Mouse (Mus musculus) lung, postnatal 0 days (tissue): Measurements from ENCODE around the gene Taf15. TPM values are rescaled to one million over a fixed set of nuclear protein-coding genes. Genes with fewer than 3 reads are reported as not detected.

Experiments used
- ATAC-seq: fragments of 200-750 bp; cut with Nextera tagmentation; 2 replicates; pipeline ENCODE4 v1.8.0; 2017; ENCODE audit warnings: moderate library complexity
- DNase-seq: peaks from one replicate; pipeline ENCODE4 v3.0.0-alpha.2; 2016; ENCODE audit warnings: low spot score
- H3K27ac ChIP-seq: fragments of 300-500 bp; sonication (generic); 2 replicates; pipeline ENCODE4 v1.5.1; 2014; ENCODE audit warnings: antibody characterized with exemption, mild to moderate bottlenecking, low read length, mixed read lengths
- H3K27me3 ChIP-seq: fragments of 300-500 bp; sonication (generic); replicated peaks from 2 replicates; pipeline ENCODE4 v1.6.1; 2014; ENCODE audit warnings: low read length, mixed read lengths; ENCODE audit not compliant: insufficient read depth
- H3K36me3 ChIP-seq: fragments of 300-500 bp; sonication (generic); 2 replicates; pipeline ENCODE4 v1.6.1; 2014; ENCODE audit warnings: low read length, mixed read lengths; ENCODE audit not compliant: insufficient read depth
- H3K4me1 ChIP-seq: fragments of 300-500 bp; sonication (generic); 2 replicates; pipeline ENCODE4 v1.6.1; 2014; ENCODE audit warnings: antibody characterized with exemption, low read depth, low read length, mixed read lengths; ENCODE audit not compliant: insufficient read depth
- H3K4me2 ChIP-seq: fragments of 300-500 bp; sonication (generic); replicated peaks from 2 replicates; pipeline ENCODE4 v1.6.1; 2014; ENCODE audit warnings: low read depth, mild to moderate bottlenecking, low read length, moderate library complexity, mixed read lengths
- H3K4me3 ChIP-seq: fragments of 300-500 bp; sonication (generic); 2 replicates; pipeline ENCODE4 v1.5.1; 2014; ENCODE audit warnings: low read depth, low read length
- H3K9ac ChIP-seq: fragments of 300-500 bp; sonication (generic); replicated peaks from 2 replicates; pipeline ENCODE4 v1.6.1; 2014; ENCODE audit warnings: low read depth, mild to moderate bottlenecking
- H3K9me3 ChIP-seq: fragments of 300-500 bp; sonication (generic); 2 replicates; pipeline ENCODE4 v1.6.1; 2016; ENCODE audit warnings: low read length, mixed read lengths
- CTCF ChIP-seq: IDR thresholded peaks from 2 replicates; pipeline ENCODE4 v1.5.1; 2016; ENCODE audit warnings: antibody characterized with exemption, mild to moderate bottlenecking
- EP300 ChIP-seq: IDR thresholded peaks from 2 replicates; pipeline ENCODE4 v1.6.1; 2016; ENCODE audit warnings: antibody characterized with exemption, mild to moderate bottlenecking, control low read depth
- WGBS: fragments of 180-500 bp; shearing (Covaris S2); extraction: QIAGEN DNeasy Blood & Tissue Kit; methylation state at CpG from one replicate; pipeline ENCODE4 v1.1.7; 2014; 5-methylcytosine and 5-hydroxymethylcytosine counted together
- polyA plus RNA-seq: library from polyadenylated mRNA; unstranded; fragments of >200 nt; fragmentation: Nextera tagmentation; extraction: Ambion mirVana; gene quantifications from 2 replicates; pipeline ENCODE4 v1.2.1, GENCODE M21; 2015

Taf15 gene
- 3.2 and 4.4 TPM in 2 replicates for polyA plus RNA-seq

DNA sequence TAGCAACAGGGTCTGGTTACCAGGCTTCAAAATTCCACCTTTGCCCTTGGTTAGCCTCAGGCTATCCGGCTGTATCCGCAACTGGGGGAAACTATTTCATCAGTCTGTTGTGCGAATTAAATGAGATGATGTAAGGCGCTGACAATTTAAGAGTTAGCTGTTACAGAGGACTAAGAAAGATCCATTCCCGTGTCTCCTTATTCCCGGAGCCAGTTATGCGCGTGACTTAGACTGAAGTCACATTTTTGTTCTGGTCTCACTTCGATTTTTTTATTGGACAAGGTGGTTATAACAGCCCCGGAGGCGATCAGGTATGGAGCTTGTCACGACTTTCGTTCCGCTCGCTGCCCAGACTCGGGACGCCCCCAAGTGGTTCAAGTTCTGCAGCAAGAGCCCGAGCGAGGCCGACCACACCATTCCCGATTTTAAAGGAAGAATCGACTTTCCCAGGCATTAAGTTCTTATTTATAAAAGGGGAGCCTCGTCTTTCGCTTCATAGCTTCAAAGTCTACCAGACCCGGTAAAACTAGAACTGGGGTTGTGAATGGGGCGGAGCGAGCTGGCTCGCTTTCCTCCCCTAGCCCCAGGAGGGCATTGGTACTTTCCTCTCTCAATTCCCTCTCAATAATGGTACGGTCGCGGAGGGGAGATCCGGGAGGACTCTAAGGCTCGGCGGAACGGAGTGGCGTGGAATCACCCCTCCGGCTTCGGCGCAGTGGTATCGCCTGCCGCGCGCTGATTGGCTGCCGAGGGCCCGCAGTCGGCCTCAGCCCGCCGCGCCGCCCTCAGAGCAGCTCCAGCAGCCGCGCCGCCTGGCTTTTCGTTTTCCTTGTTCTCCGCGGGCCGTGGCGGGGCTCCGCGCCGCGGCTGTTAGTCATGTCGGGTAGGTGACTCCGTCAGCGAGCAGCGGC, at the start of gene Taf15:
Gene Taf15, plus strand, starts transcription at position 763 of the 911 bp plus-strand sequence.
- ATAC-seq: peak; percentile 99
- H3K9ac ChIP-seq: peak within 1 kb of the TSS; percentile 76
- peaks cover 9% of the 10 kb centered on the region; the same call in 1 of the 2 replicates for H3K4me1 ChIP-seq
- H3K27me3 ChIP-seq: no peaks in the 10 kb centered on the region
- H3K4me2 ChIP-seq: peak within 1 kb of the TSS; percentile 91
- TF ChIP-seq CTCF (peak; percentile 80), EP300 (peak; percentile 24; the same call in 1 of the 2 replicates)
- H3K36me3 ChIP-seq: no peaks in the 10 kb centered on the region
- peak within 1 kb of the TSS; percentile 93 for H3K4me3 ChIP-seq
- under 1% methylated on average over 66 of the region's 66 CpGs for WGBS
- H3K27ac ChIP-seq: peak within 1 kb of the TSS; percentile 91
- peak; percentile 99 for DNase-seq
- no peaks in the 10 kb centered on the region for H3K9me3 ChIP-seq

DNA sequence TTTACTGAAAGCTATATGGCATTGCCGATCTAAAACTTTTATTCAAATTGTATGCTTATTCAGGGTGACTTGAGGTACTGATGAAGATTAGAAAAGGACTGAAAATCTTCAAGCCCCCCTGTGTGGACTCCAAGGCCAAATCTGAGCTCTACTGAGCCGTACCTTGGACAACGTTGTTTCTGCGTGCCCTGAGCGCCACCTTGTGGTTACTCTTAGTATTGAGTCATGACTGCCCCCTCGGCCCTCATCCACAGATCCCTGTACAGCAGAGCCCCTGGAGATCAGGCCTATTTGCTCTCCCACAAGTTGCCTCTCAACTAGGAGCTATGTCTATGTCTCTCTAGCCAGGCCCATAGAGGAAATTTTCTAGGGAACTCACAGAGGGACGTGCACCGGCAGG, 48.2 kb upstream of the Taf15 start:
- no peak overlapping the region for H3K9ac ChIP-seq
- ATAC-seq (peak; percentile 50; the same call in 1 of the 2 replicates), DNase-seq (peak; percentile 61)
- H3K9me3 ChIP-seq: no peaks in the 10 kb centered on the region
- H3K4me2 ChIP-seq: no peak overlapping the region
- TF ChIP-seq EP300 (no peak), CTCF (peak; percentile 96)
- H3K4me3 ChIP-seq: no peak overlapping the region
- no peaks in the 10 kb centered on the region for H3K27me3 ChIP-seq
- H3K36me3 ChIP-seq: no peaks in the 10 kb centered on the region
- H3K27ac ChIP-seq: no peak overlapping the region
- H3K4me1 ChIP-seq: no peaks in the 10 kb centered on the region
- WGBS: 6% methylated on average over 8 of the region's 8 CpGs

DNA sequence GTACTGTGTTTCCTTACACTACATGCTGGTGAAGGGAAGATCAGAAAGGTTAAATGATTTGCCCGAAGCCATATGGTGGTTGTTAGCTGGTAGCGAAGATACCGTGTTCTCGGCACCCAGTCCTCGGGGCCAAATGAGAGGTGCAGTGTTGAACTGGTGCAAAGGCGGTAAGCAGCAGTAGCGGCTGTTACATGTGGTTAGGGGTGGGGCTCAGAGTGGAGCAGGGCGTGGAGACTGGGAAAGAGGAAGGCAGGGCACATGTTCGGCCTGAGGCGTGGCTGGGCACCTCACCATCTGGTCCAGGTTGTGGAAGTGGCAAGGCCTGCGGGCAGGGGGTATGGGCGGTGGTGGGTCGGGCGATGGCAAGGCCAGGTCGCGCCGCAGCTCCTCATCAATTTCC, 45.9 kb upstream of the Taf15 start:
- Histone ChIP-seq H3K4me2 (no peak overlapping the region), H3K36me3 (no peaks in the 10 kb centered on the region), H3K27me3 (no peaks in the 10 kb centered on the region), H3K27ac (no peak overlapping the region), H3K9ac (no peak overlapping the region), H3K9me3 (no peaks in the 10 kb centered on the region), H3K4me1 (no peaks in the 10 kb centered on the region), H3K4me3 (no peak overlapping the region)
- ATAC-seq (no peak), DNase-seq (no peak)
- TF ChIP-seq EP300 (no peak), CTCF (no peak)
- 20% methylated on average over 17 of the region's 17 CpGs for WGBS

DNA sequence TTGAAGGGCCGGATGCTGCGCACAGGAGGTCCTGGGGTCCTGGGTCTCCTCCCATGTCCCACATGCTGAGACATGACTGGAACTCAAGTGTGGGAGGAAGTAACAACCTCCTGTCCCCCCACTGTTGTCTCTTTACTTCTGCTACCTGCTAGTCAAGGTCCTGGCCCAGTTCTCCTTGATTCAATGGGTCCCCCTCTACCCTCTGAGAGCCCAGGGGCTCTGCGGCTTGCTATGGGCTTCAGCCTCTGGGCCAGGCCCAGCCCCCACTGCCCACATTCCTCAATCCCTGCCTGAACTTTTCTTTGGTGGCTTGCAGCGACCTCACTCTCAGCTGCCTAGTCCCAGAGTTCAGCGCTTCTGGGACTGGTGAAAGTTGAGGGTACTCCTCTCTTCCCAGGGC, 43.5 kb upstream of the Taf15 start, which contains the start of gene Gas2l2:
Gene Gas2l2, minus strand, starts transcription at position 101 of the 400 bp plus-strand sequence.
- no peaks in the 10 kb centered on the region for H3K4me1 ChIP-seq
- TF ChIP-seq CTCF (no peak), EP300 (no peak)
- 53% methylated on average over 5 of the region's 5 CpGs for WGBS
- no peak for ATAC-seq
- no peak within 1 kb of the TSS for H3K9ac ChIP-seq
- no peaks in the 10 kb centered on the region for H3K27me3 ChIP-seq
- H3K9me3 ChIP-seq: no peaks in the 10 kb centered on the region
- no peak within 1 kb of the TSS for H3K27ac ChIP-seq
- no peak for DNase-seq
- no peak within 1 kb of the TSS for H3K4me3 ChIP-seq
- H3K36me3 ChIP-seq: no peaks in the 10 kb centered on the region
- H3K4me2 ChIP-seq: no peak within 1 kb of the TSS

DNA sequence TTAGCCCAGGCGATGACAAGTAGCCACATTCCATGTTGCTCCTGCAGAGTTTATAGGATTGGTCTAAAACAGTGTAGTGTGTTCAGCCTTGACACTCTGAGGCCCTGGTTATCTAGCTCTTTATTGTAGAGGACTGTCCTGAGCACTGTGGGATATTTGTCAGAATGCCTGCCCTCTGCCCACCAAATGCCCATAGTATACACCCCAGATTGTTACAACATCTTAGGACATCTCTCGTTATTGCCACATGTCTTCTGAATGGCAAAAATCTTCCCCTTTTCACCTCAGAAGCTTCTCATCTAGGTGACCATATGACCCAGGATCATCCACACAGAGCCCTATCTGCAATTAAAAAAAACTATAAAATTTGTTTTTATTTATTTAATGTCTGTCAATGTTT, 40.4 kb upstream of the Taf15 start:
- Histone ChIP-seq H3K27me3 (no peaks in the 10 kb centered on the region), H3K4me2 (no peak overlapping the region), H3K27ac (no peak overlapping the region), H3K9me3 (no peaks in the 10 kb centered on the region), H3K9ac (no peak overlapping the region), H3K36me3 (no peaks in the 10 kb centered on the region), H3K4me3 (no peak overlapping the region), H3K4me1 (no peaks in the 10 kb centered on the region)
- ATAC-seq (no peak), DNase-seq (no peak)
- TF ChIP-seq CTCF (no peak), EP300 (no peak)
- 63% methylated on average over 2 of the region's 2 CpGs for WGBS

DNA sequence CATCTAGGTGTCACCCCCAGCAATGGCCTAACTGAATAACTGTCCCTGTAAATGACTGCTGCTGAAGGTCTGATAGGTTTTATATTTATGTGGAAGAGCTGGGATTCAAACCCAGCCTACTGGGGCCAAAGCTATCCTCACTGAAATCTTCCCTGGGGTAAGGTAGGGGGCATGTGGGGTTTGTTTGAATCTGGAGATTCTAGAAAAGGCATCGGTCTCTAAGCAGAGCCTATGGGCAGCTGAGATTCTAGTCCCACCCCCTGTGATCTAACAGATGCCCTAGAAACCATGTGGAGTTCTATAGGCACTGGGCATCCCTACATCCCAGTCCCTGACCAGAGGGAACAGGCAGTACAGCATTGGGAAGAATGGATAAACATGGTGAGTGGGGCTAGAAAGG, 35.5 kb upstream of the Taf15 start, which contains the start of gene 1700020L24Rik:
Gene 1700020L24Rik, plus strand, starts transcription at position 301 of the 400 bp plus-strand sequence.
- DNase-seq (no peak), ATAC-seq (no peak)
- no peak within 1 kb of the TSS for H3K4me3 ChIP-seq
- H3K27ac ChIP-seq: no peak within 1 kb of the TSS
- H3K9me3 ChIP-seq: no peaks in the 10 kb centered on the region
- WGBS: 76% methylated on average over 1 of the region's 1 CpGs
- no peak within 1 kb of the TSS for H3K4me2 ChIP-seq
- TF ChIP-seq EP300: no peak
- H3K4me1 ChIP-seq: no peaks in the 10 kb centered on the region
- no peak within 1 kb of the TSS for H3K9ac ChIP-seq
- peaks cover 14% of the 10 kb centered on the region for H3K27me3 ChIP-seq
- no peaks in the 10 kb centered on the region for H3K36me3 ChIP-seq
